Mouse (Mus musculus) lung, embryonic 15.5 days (tissue): Measurements from ENCODE around the gene Pigu. TPM values are rescaled to one million over a fixed set of nuclear protein-coding genes. Genes with fewer than 3 reads are reported as not detected.

Source experiments
- ATAC-seq: fragments of 200-750 bp; cut with Nextera tagmentation; 2 replicates; pipeline ENCODE4 v1.8.0; 2017; ENCODE audit warnings: moderate number of reproducible peaks, borderline replicate concordance; ENCODE audit not compliant: low FRiP score, low TSS enrichment; ENCODE audit errors: extremely low read depth
- H3K27ac ChIP-seq: fragments of 300-500 bp; sonication (generic); 2 replicates; pipeline ENCODE4 v1.5.1; 2015; ENCODE audit warnings: moderate library complexity, mild to moderate bottlenecking, inconsistent platforms
- H3K27me3 ChIP-seq: fragments of 300-500 bp; sonication (generic); 2 replicates; pipeline ENCODE4 v1.6.1; 2015; ENCODE audit warnings: inconsistent platforms
- H3K36me3 ChIP-seq: fragments of 300-500 bp; sonication (generic); 2 replicates; pipeline ENCODE4 v1.6.1; 2015; ENCODE audit warnings: inconsistent platforms
- H3K4me1 ChIP-seq: fragments of 300-500 bp; sonication (generic); 2 replicates; pipeline ENCODE4 v1.6.1; 2015; ENCODE audit warnings: inconsistent platforms
- H3K4me2 ChIP-seq: fragments of 300-500 bp; sonication (generic); 2 replicates; pipeline ENCODE4 v1.6.1; 2015; ENCODE audit warnings: inconsistent platforms, mild to moderate bottlenecking, moderate library complexity
- H3K4me3 ChIP-seq: fragments of 300-500 bp; sonication (generic); 2 replicates; pipeline ENCODE4 v1.5.1; 2015; ENCODE audit warnings: mild to moderate bottlenecking, inconsistent platforms
- H3K9ac ChIP-seq: fragments of 300-500 bp; sonication (generic); 2 replicates; pipeline ENCODE4 v1.6.1; 2015; ENCODE audit warnings: inconsistent platforms
- H3K9me3 ChIP-seq: fragments of 300-500 bp; sonication (generic); 2 replicates; pipeline ENCODE4 v1.6.1; 2016; ENCODE audit warnings: inconsistent platforms
- WGBS: fragments of 180-500 bp; shearing (Covaris S2); methylation state at CpG from one replicate; pipeline ENCODE4 v1.1.7; 2015; 5-methylcytosine and 5-hydroxymethylcytosine counted together
- microRNA counts: library from miRNA; unstranded; fragments of <30 nt; microRNA quantifications from one replicate; lab custom pipeline; 2016
- microRNA-seq: library from miRNA; unstranded; fragments of <30 nt; microRNA quantifications from one replicate; pipeline ENCODE4, GENCODE M21; 2016
- polyA plus RNA-seq: library from polyadenylated mRNA; unstranded; fragments of >200 nt; fragmentation: Nextera tagmentation; extraction: Ambion mirVana; gene quantifications from 2 replicates; pipeline ENCODE4 v1.2.1, GENCODE M21; 2015

Pigu gene
- polyA plus RNA-seq, 1 experiment from 2014 or later, result 52.2 TPM

GRCm38 (mm10) chr2:155248718-155249117, 108.5 kb downstream of the Pigu start:
- no peak overlapping the region for H3K27ac ChIP-seq
- no peaks in the 10 kb centered on the region for H3K27me3 ChIP-seq
- H3K36me3 ChIP-seq, result peaks cover 80% of the 10 kb centered on the region
- no peak overlapping the region for H3K4me2 ChIP-seq
- H3K4me1 ChIP-seq, result no peaks in the 10 kb centered on the region
- WGBS, result 79% methylated on average over 2 of the region's 2 CpGs
- H3K9me3 ChIP-seq, result no peaks in the 10 kb centered on the region
- no peak overlapping the region for H3K4me3 ChIP-seq
- no peak for ATAC-seq
- no peak overlapping the region for H3K9ac ChIP-seq

- no peak for ATAC-seq
- WGBS, result 97% methylated on average over 1 of the region's 1 CpGs
- H3K4me3 ChIP-seq, result no peak overlapping the region
These were observed 109.0 kb downstream of the Pigu start for GRCm38 (mm10) chr2:155248206-155248605.

GRCm38 (mm10) chr2:155246231-155246630, 111.0 kb downstream of the Pigu start:
- no peak overlapping the region for H3K4me3 ChIP-seq
- WGBS, result 79% methylated on average over 4 of the region's 4 CpGs
- H3K27me3 ChIP-seq, result no peaks in the 10 kb centered on the region
- peaks cover 88% of the 10 kb centered on the region for H3K36me3 ChIP-seq
- no peaks in the 10 kb centered on the region for H3K9me3 ChIP-seq
- H3K27ac ChIP-seq, result no peak overlapping the region
- H3K9ac ChIP-seq, result no peak overlapping the region
- H3K4me2 ChIP-seq, result no peak overlapping the region
- no peaks in the 10 kb centered on the region for H3K4me1 ChIP-seq
- no peak for ATAC-seq

More at GRCm38 (mm10) chr2:155248206-155248605, 109.0 kb downstream of the Pigu start:
- Histone ChIP-seq H3K36me3 (peaks cover 85% of the 10 kb centered on the region), H3K4me2 (no peak overlapping the region), H3K9me3 (no peaks in the 10 kb centered on the region), H3K27me3 (no peaks in the 10 kb centered on the region), H3K4me1 (no peaks in the 10 kb centered on the region), H3K9ac (no peak overlapping the region), H3K27ac (no peak overlapping the region)

- H3K27me3 ChIP-seq, result no peaks in the 10 kb centered on the region
- no peak for ATAC-seq
- no peak overlapping the region for H3K9ac ChIP-seq
- no peak overlapping the region for H3K4me3 ChIP-seq
- H3K36me3 ChIP-seq, result peaks cover 53% of the 10 kb centered on the region
- H3K9me3 ChIP-seq, result no peaks in the 10 kb centered on the region
- no peak overlapping the region for H3K4me2 ChIP-seq
- no peak overlapping the region for H3K27ac ChIP-seq
- H3K4me1 ChIP-seq, result peaks cover 11% of the 10 kb centered on the region
- WGBS, result 82% methylated on average over 7 of the region's 7 CpGs
These were observed 114.9 kb downstream of the Pigu start for GRCm38 (mm10) chr2:155242296-155242855.

GRCm38 (mm10) chr2:155240915-155241314, 116.3 kb downstream of the Pigu start:
- 61% methylated on average over 4 of the region's 4 CpGs for WGBS

GRCm38 (mm10) chr2:155237276-155237675, 120.0 kb downstream of the Pigu start:
- Histone ChIP-seq H3K9me3 (no peaks in the 10 kb centered on the region), H3K9ac (peak overlapping the region; percentile 90), H3K4me1 (peaks cover 13% of the 10 kb centered on the region), H3K4me3 (peak overlapping the region; percentile 84), H3K36me3 (peaks cover 3% of the 10 kb centered on the region; the same call in 1 of the 2 replicates), H3K27ac (peak overlapping the region; percentile 88; the same call in 1 of the 2 replicates), H3K27me3 (no peaks in the 10 kb centered on the region), H3K4me2 (peak overlapping the region; percentile 83)
- ATAC-seq, result no peak
- 7% methylated on average over 4 of the region's 4 CpGs for WGBS

More at GRCm38 (mm10) chr2:155240915-155241314, 116.3 kb downstream of the Pigu start:
- H3K4me1 ChIP-seq, result peaks cover 13% of the 10 kb centered on the region
- no peaks in the 10 kb centered on the region for H3K9me3 ChIP-seq
- no peak overlapping the region for H3K4me2 ChIP-seq
- H3K4me3 ChIP-seq, result no peak overlapping the region
- H3K27me3 ChIP-seq, result no peaks in the 10 kb centered on the region
- no peak overlapping the region for H3K9ac ChIP-seq
- ATAC-seq, result no peak
- no peak overlapping the region for H3K27ac ChIP-seq
- peaks cover 39% of the 10 kb centered on the region for H3K36me3 ChIP-seq

GRCm38 (mm10) chr2:155236362-155236992, 120.8 kb downstream of the Pigu start, which contains the start of gene Dynlrb1:
Gene Dynlrb1, plus strand, starts transcription at chr2:155236533.
- ATAC-seq, result peak; percentile 99
- under 1% methylated on average over 50 of the region's 50 CpGs for WGBS
- Histone ChIP-seq H3K9me3 (no peaks in the 10 kb centered on the region), H3K4me3 (peak within 1 kb of the TSS; percentile 84), H3K9ac (peak within 1 kb of the TSS; percentile 90), H3K36me3 (peaks cover 3% of the 10 kb centered on the region; the same call in 1 of the 2 replicates), H3K27me3 (no peaks in the 10 kb centered on the region), H3K27ac (peak within 1 kb of the TSS; percentile 88), H3K4me1 (peaks cover 13% of the 10 kb centered on the region), H3K4me2 (peak within 1 kb of the TSS; percentile 83)

GRCm38 (mm10) chr2:155235746-155236361, 121.4 kb downstream of the Pigu start:
- Histone ChIP-seq H3K4me1 (peaks cover 13% of the 10 kb centered on the region), H3K27me3 (no peaks in the 10 kb centered on the region), H3K36me3 (peaks cover 3% of the 10 kb centered on the region; the same call in 1 of the 2 replicates), H3K9ac (peak overlapping the region; percentile 90), H3K9me3 (no peaks in the 10 kb centered on the region), H3K4me2 (peak overlapping the region; percentile 83), H3K27ac (peak overlapping the region; percentile 88), H3K4me3 (peak overlapping the region; percentile 84)
- peak; percentile 86 for ATAC-seq
- 4% methylated on average over 13 of the region's 13 CpGs for WGBS

MicroRNA genes within 50 kb of the gene (microRNA counts, 519-probe panel; counts per million panel counts)
- 2,543 counts per million, percentile 55 among the panel's probes with 10 or more counts for microRNA mmu-miR-695 (lab: Ali Mortazavi, UCI)

Small RNAs within 50 kb of the gene (microRNA-seq; reads per million reads assigned to microRNA genes)
- not detected for gene Mir695

Other genes starting within 250 kb of the Pigu start
- 44.7 and 53.6 TPM in 2 replicates for gene Itch, start 223.9 kb downstream of the Pigu start, polyA plus RNA-seq
- 360 and 372 TPM in 2 replicates for gene Dynlrb1, start 120.9 kb downstream of the Pigu start, polyA plus RNA-seq
- 178 and 182 TPM in 2 replicates for gene Map1lc3a, start 81.1 kb downstream of the Pigu start, polyA plus RNA-seq
- 18.0 and 19.7 TPM in 2 replicates for gene Trp53inp2, start 23.6 kb upstream of the Pigu start, polyA plus RNA-seq
- 13.8 and 16.6 TPM in 2 replicates for gene Ncoa6, start 116.5 kb upstream of the Pigu start, polyA plus RNA-seq
- gene Acss2, start 160.5 kb upstream of the Pigu start, polyA plus RNA-seq, result 8.5 and 9.8 TPM in 2 replicates
- 3.9 and 4.3 TPM in 2 replicates for gene Ggt7, start 160.8 kb upstream of the Pigu start, polyA plus RNA-seq
- 26.5 and 29.8 TPM in 2 replicates for gene Gss, start 235.4 kb upstream of the Pigu start, polyA plus RNA-seq